Mouse (Mus musculus): ENCODE data around the gene Plcb1.

The Plcb1 gene

GRCm38 (mm10) chr2:135518956-135519355 is 733.1 kb downstream of the Plcb1 start:
- no peak for DNase-seq (ENCODE audit: low spot score in 2 of 2)

Data from spleen, postnatal 36 days (tissue).